Mouse (Mus musculus): ENCODE results near the gene Cd200r1. TPM values are rescaled to one million over a fixed set of nuclear protein-coding genes. Genes with fewer than 3 reads are reported as not detected.

Gene Cd200r1
- polyA plus RNA-seq, 1 experiment from 2014 or later = 1.9 TPM

DNA sequence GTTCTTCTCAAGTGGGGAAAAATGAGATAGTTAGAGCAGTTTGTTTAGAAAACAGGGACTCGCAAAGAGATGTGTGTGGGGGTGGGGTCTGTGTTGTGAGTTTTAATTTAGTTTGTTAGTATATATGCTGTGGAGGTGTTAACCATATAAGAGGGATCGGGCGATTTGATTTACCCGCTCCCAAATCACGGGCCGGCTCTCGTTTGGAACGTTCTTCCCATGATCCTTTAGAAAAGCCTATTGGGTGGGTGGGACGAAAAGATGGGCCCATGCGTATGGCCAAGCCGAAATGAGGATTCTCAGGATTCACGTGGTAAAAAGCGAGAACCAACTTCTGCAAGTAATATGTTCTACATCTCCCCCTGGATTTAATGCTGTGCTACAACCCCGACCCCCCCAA, 40.7 kb upstream of the Cd200r1 start:
- Histone ChIP-seq H3K9me3 (replicated peaks; ENCODE audit: control insufficient read depth, low read length) (no peaks in the 10 kb centered on the region), H3K4me1 (ENCODE audit: control insufficient read depth, insufficient read depth, low read length) (peaks cover 4% of the 10 kb centered on the region), H3K36me3 (ENCODE audit: control insufficient read depth, insufficient read depth, low read length) (peaks cover 9% of the 10 kb centered on the region; the same call in 1 of the 2 replicates), H3K9ac (ENCODE audit: low read depth, low read length) (peak overlapping the region; percentile 83), H3K4me2 (peak overlapping the region; percentile 79), H3K4me3 (ENCODE audit: low read depth, low read length) (peak overlapping the region; percentile 63), H3K27me3 (ENCODE audit: control insufficient read depth, insufficient read depth, low read length) (no peaks in the 10 kb centered on the region), H3K27ac (ENCODE audit: low read depth, low read length) (peak overlapping the region; percentile 93)
- peak; percentile 19; the same call in 1 of the 2 replicates for ATAC-seq (replicated peaks; ENCODE audit: insufficient number of reproducible peaks, low FRiP score, low TSS enrichment)
- WGBS (ENCODE audit: insufficient replicate concordance) = under 1% methylated on average over 14 of the region's 14 CpGs

- H3K4me1 ChIP-seq (ENCODE audit: control insufficient read depth, insufficient read depth, low read length) = peaks cover 4% of the 10 kb centered on the region
- H3K4me3 ChIP-seq (ENCODE audit: low read depth, low read length) = peak overlapping the region; percentile 63
- H3K36me3 ChIP-seq (ENCODE audit: control insufficient read depth, insufficient read depth, low read length) = peaks cover 6% of the 10 kb centered on the region; the same call in 1 of the 2 replicates
- 40% methylated on average over 14 of the region's 14 CpGs for WGBS (ENCODE audit: insufficient replicate concordance)
- no peaks in the 10 kb centered on the region for H3K27me3 ChIP-seq (ENCODE audit: control insufficient read depth, insufficient read depth, low read length)
- peak overlapping the region; percentile 83 for H3K9ac ChIP-seq (ENCODE audit: low read depth, low read length)
- no peak overlapping the region for H3K27ac ChIP-seq (ENCODE audit: low read depth, low read length)
- H3K9me3 ChIP-seq (replicated peaks; ENCODE audit: control insufficient read depth, low read length) = no peaks in the 10 kb centered on the region
- peak overlapping the region; percentile 79 for H3K4me2 ChIP-seq
- no peak for ATAC-seq (replicated peaks; ENCODE audit: insufficient number of reproducible peaks, low FRiP score, low TSS enrichment)
Observed at GRCm38 (mm10) chr16:44725286-44726223, 40.0 kb upstream of the Cd200r1 start.

DNA sequence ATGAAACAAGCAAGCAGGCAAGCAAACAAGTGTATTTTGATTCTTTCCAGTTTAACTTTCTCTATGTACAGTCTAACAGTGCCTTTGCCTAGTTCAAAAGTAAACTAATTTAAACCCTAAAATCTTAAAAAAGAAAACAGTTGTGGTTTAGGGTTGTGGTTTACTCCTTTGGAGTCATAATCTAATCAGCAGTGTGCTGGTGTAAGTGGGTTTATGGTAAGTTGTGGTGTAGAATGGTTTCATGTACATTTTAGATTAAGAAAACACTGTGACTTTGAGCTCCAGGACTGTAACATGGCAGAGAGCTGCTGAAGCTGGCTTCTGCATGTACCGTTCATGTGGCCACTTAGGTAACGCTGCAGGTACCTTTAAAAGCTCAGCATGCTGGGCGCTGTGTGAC, 38.0 kb upstream of the Cd200r1 start:
- no peak overlapping the region for H3K9ac ChIP-seq (ENCODE audit: low read depth, low read length)
- no peaks in the 10 kb centered on the region for H3K27me3 ChIP-seq (ENCODE audit: control insufficient read depth, insufficient read depth, low read length)
- 92% methylated on average over 3 of the region's 3 CpGs for WGBS (ENCODE audit: insufficient replicate concordance)
- H3K36me3 ChIP-seq (ENCODE audit: control insufficient read depth, insufficient read depth, low read length) = peaks cover 17% of the 10 kb centered on the region
- no peak for ATAC-seq (replicated peaks; ENCODE audit: insufficient number of reproducible peaks, low FRiP score, low TSS enrichment)
- H3K4me1 ChIP-seq (ENCODE audit: control insufficient read depth, insufficient read depth, low read length) = peaks cover 4% of the 10 kb centered on the region
- no peak overlapping the region for H3K4me3 ChIP-seq (ENCODE audit: low read depth, low read length)
- no peaks in the 10 kb centered on the region for H3K9me3 ChIP-seq (replicated peaks; ENCODE audit: control insufficient read depth, low read length)
- no peak overlapping the region for H3K4me2 ChIP-seq
- no peak overlapping the region for H3K27ac ChIP-seq (ENCODE audit: low read depth, low read length)

DNA sequence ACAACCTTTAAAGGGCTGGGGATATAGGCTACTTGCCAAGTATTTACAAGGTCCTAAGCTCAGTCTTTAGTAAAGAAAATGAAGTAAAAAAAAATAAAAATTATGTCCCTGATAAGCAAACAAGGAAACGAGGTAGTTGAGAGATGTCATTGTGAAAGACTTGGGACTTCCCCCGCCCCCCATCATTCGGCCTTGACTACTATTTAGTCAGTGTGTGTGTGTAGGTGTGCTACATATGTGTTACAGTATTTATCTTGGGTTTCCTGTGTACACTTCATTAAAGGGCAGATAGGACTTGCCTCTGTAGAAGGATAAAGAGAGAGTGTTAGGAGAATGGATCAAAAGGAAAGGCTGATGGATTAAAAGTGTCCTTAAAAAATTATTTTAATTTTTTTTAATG, 31.5 kb upstream of the Cd200r1 start:
- peaks cover 39% of the 10 kb centered on the region for H3K36me3 ChIP-seq (ENCODE audit: control insufficient read depth, insufficient read depth, low read length)

DNA sequence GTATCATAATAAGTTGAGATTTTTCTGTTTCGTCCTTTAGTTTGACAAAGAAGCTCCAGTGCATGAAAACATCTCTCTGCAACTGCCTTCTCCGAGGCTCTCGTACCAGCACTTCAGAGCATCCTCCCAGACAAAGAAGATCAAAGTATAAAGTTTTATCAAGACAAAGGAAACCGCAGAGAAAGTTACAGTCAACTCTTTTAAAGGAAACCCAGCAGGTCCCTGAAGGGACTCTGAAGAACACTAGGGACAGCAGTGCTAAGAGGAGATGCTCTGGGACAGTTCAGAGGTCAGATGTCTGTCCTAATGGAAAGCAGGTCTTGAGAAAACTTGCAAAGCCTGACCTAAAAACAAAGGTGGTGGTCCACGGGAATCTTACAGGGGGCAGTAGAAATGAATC, 29.9 kb upstream of the Cd200r1 start:
- Histone ChIP-seq H3K4me3 (ENCODE audit: low read depth, low read length) (no peak overlapping the region), H3K36me3 (ENCODE audit: control insufficient read depth, insufficient read depth, low read length) (peaks cover 33% of the 10 kb centered on the region), H3K27me3 (ENCODE audit: control insufficient read depth, insufficient read depth, low read length) (no peaks in the 10 kb centered on the region), H3K9me3 (replicated peaks; ENCODE audit: control insufficient read depth, low read length) (no peaks in the 10 kb centered on the region), H3K9ac (ENCODE audit: low read depth, low read length) (no peak overlapping the region), H3K4me1 (ENCODE audit: control insufficient read depth, insufficient read depth, low read length) (no peaks in the 10 kb centered on the region), H3K4me2 (no peak overlapping the region), H3K27ac (ENCODE audit: low read depth, low read length) (no peak overlapping the region)
- no peak for ATAC-seq (replicated peaks; ENCODE audit: insufficient number of reproducible peaks, low FRiP score, low TSS enrichment)
- WGBS (ENCODE audit: insufficient replicate concordance) = 90% methylated on average over 5 of the region's 5 CpGs

More for the DNA sequence above, 31.5 kb upstream of the Cd200r1 start:
- H3K9me3 ChIP-seq (replicated peaks; ENCODE audit: control insufficient read depth, low read length) = no peaks in the 10 kb centered on the region
- ATAC-seq (replicated peaks; ENCODE audit: insufficient number of reproducible peaks, low FRiP score, low TSS enrichment) = no peak
- no peaks in the 10 kb centered on the region for H3K4me1 ChIP-seq (ENCODE audit: control insufficient read depth, insufficient read depth, low read length)
- H3K27ac ChIP-seq (ENCODE audit: low read depth, low read length) = no peak overlapping the region
- no peak overlapping the region for H3K4me2 ChIP-seq
- 84% methylated on average over 3 of the region's 3 CpGs for WGBS (ENCODE audit: insufficient replicate concordance)
- no peak overlapping the region for H3K9ac ChIP-seq (ENCODE audit: low read depth, low read length)
- no peak overlapping the region for H3K4me3 ChIP-seq (ENCODE audit: low read depth, low read length)
- H3K27me3 ChIP-seq (ENCODE audit: control insufficient read depth, insufficient read depth, low read length) = no peaks in the 10 kb centered on the region

DNA sequence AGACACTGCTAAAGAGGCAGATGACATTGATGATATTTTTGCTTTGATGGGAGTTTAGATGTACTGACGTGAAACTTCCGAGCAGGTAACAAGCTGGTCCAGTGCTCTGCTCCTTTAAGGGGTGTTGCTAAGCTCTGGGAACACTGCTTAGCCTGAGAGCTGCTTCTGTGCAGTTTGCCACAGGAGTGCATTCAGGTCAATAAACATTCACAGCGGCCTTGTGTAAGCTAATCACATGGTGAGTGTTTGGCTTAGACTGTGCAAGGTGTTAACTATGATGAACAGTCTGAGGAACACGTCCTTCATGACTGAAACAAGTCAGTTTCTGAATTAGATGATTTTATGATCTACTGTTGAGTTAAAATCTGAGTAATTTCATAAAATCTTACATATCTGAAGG, 29.4 kb upstream of the Cd200r1 start:
- peaks cover 33% of the 10 kb centered on the region for H3K36me3 ChIP-seq (ENCODE audit: control insufficient read depth, insufficient read depth, low read length)
- ATAC-seq (replicated peaks; ENCODE audit: insufficient number of reproducible peaks, low FRiP score, low TSS enrichment) = no peak

GRCm38 (mm10) chr16:44742753-44743152, 22.8 kb upstream of the Cd200r1 start:
- Histone ChIP-seq H3K4me1 (ENCODE audit: control insufficient read depth, insufficient read depth, low read length) (peaks cover 8% of the 10 kb centered on the region; the same call in 1 of the 2 replicates), H3K4me2 (no peak overlapping the region), H3K9ac (ENCODE audit: low read depth, low read length) (no peak overlapping the region), H3K4me3 (ENCODE audit: low read depth, low read length) (no peak overlapping the region), H3K36me3 (ENCODE audit: control insufficient read depth, insufficient read depth, low read length) (peaks cover 11% of the 10 kb centered on the region), H3K27me3 (ENCODE audit: control insufficient read depth, insufficient read depth, low read length) (no peaks in the 10 kb centered on the region), H3K9me3 (replicated peaks; ENCODE audit: control insufficient read depth, low read length) (no peaks in the 10 kb centered on the region), H3K27ac (ENCODE audit: low read depth, low read length) (no peak overlapping the region)
- ATAC-seq (replicated peaks; ENCODE audit: insufficient number of reproducible peaks, low FRiP score, low TSS enrichment) = no peak
- WGBS (ENCODE audit: insufficient replicate concordance) = 86% methylated on average over 1 of the region's 1 CpGs

More for the DNA sequence above, 29.4 kb upstream of the Cd200r1 start:
- Histone ChIP-seq H3K4me3 (ENCODE audit: low read depth, low read length) (no peak overlapping the region), H3K9ac (ENCODE audit: low read depth, low read length) (no peak overlapping the region), H3K4me2 (no peak overlapping the region), H3K4me1 (ENCODE audit: control insufficient read depth, insufficient read depth, low read length) (no peaks in the 10 kb centered on the region), H3K9me3 (replicated peaks; ENCODE audit: control insufficient read depth, low read length) (no peaks in the 10 kb centered on the region), H3K27ac (ENCODE audit: low read depth, low read length) (no peak overlapping the region), H3K27me3 (ENCODE audit: control insufficient read depth, insufficient read depth, low read length) (no peaks in the 10 kb centered on the region)
- 84% methylated on average over 4 of the region's 4 CpGs for WGBS (ENCODE audit: insufficient replicate concordance)

- Histone ChIP-seq H3K4me1 (ENCODE audit: control insufficient read depth, insufficient read depth, low read length) (peaks cover 8% of the 10 kb centered on the region; the same call in 1 of the 2 replicates), H3K4me3 (ENCODE audit: low read depth, low read length) (peak overlapping the region; percentile 89), H3K9ac (ENCODE audit: low read depth, low read length) (peak overlapping the region; percentile 89), H3K36me3 (ENCODE audit: control insufficient read depth, insufficient read depth, low read length) (peaks cover 8% of the 10 kb centered on the region), H3K27ac (ENCODE audit: low read depth, low read length) (peak overlapping the region; percentile 94), H3K27me3 (ENCODE audit: control insufficient read depth, insufficient read depth, low read length) (no peaks in the 10 kb centered on the region), H3K4me2 (peak overlapping the region; percentile 89), H3K9me3 (replicated peaks; ENCODE audit: control insufficient read depth, low read length) (no peaks in the 10 kb centered on the region)
- 0 out of 2 replicates have a peak, but pooled peaks have one; percentile 23 for ATAC-seq (replicated peaks; ENCODE audit: insufficient number of reproducible peaks, low FRiP score, low TSS enrichment)
- WGBS (ENCODE audit: insufficient replicate concordance) = 9% methylated on average over 14 of the region's 14 CpGs
Observed at GRCm38 (mm10) chr16:44745471-44745865, 20.1 kb upstream of the Cd200r1 start.
